Mouse (Mus musculus): ENCODE data around the gene Tmem240. TPM values are rescaled to one million over a fixed set of nuclear protein-coding genes. Genes with fewer than 3 reads are reported as not detected.
"Not testable (repeated sequence)": the region's sequence is repeated elsewhere in the genome, so short reads cannot be mapped to it uniquely, and the experiment has no call there.

Gene Tmem240
- 5.3 and 5.5 TPM in 2 replicates for polyA plus RNA-seq (2016; fragmentation: Nextera tagmentation; extraction: Ambion mirVana)

GRCm38 (mm10) chr4:155734350-155734941 lies at the start of gene Tmem240:
TSS of gene Tmem240 (plus strand) at chr4:155734800.
- H3K27ac ChIP-seq = peak within 1 kb of the TSS; percentile 96
- H3K4me2 ChIP-seq (replicated peaks) = peak within 1 kb of the TSS; percentile 74
- no peaks in the 10 kb centered on the region for H3K27me3 ChIP-seq
- peak within 1 kb of the TSS; percentile 73 for H3K4me3 ChIP-seq
- peak; percentile 95 for ATAC-seq (ENCODE audit: low FRiP score)
- peaks cover 18% of the 10 kb centered on the region for H3K36me3 ChIP-seq
- WGBS = under 1% methylated on average over 23 of the region's 35 CpGs
- H3K4me1 ChIP-seq = peaks cover 34% of the 10 kb centered on the region
- peak within 1 kb of the TSS; percentile 93 for H3K9ac ChIP-seq
- H3K9me3 ChIP-seq (replicated peaks) = no peaks in the 10 kb centered on the region

- H3K4me3 ChIP-seq; H3K9me3 ChIP-seq (replicated peaks); H3K4me1 ChIP-seq; ATAC-seq (ENCODE audit: low FRiP score); H3K27ac ChIP-seq; H3K4me2 ChIP-seq (replicated peaks); H3K36me3 ChIP-seq; H3K9ac ChIP-seq; H3K27me3 ChIP-seq: not testable (repeated sequence)
- 91% methylated on average over 4 of the region's 4 CpGs for WGBS
Measured at GRCm38 (mm10) chr4:155687764-155688163, 46.8 kb upstream of the Tmem240 start.

- H3K4me3 ChIP-seq = no peak overlapping the region
- H3K4me1 ChIP-seq = peaks cover 12% of the 10 kb centered on the region
- H3K27me3 ChIP-seq = peaks cover 14% of the 10 kb centered on the region
- H3K27ac ChIP-seq = no peak overlapping the region
- WGBS = 84% methylated on average over 12 of the region's 12 CpGs
- no peaks in the 10 kb centered on the region for H3K36me3 ChIP-seq
- H3K9me3 ChIP-seq (replicated peaks) = no peaks in the 10 kb centered on the region
- H3K4me2 ChIP-seq (replicated peaks) = no peak overlapping the region
- no peak for ATAC-seq (ENCODE audit: low FRiP score)
- H3K9ac ChIP-seq = no peak overlapping the region
Measured at GRCm38 (mm10) chr4:155690571-155691375, 43.8 kb upstream of the Tmem240 start.

- H3K4me3 ChIP-seq = no peak overlapping the region
- H3K4me2 ChIP-seq (replicated peaks) = no peak overlapping the region
- no peak for ATAC-seq (ENCODE audit: low FRiP score)
- H3K9ac ChIP-seq = no peak overlapping the region
- H3K4me1 ChIP-seq = peaks cover 21% of the 10 kb centered on the region
- 95% methylated on average over 3 of the region's 3 CpGs for WGBS
- peaks cover 23% of the 10 kb centered on the region for H3K27me3 ChIP-seq
- no peak overlapping the region for H3K27ac ChIP-seq
- no peaks in the 10 kb centered on the region for H3K36me3 ChIP-seq
- H3K9me3 ChIP-seq (replicated peaks) = no peaks in the 10 kb centered on the region
Measured at GRCm38 (mm10) chr4:155692421-155692820, 42.2 kb upstream of the Tmem240 start.

- Histone ChIP-seq H3K9me3 (replicated peaks) (no peaks in the 10 kb centered on the region), H3K27ac (peak within 1 kb of the TSS; percentile 89), H3K9ac (peak within 1 kb of the TSS; percentile 84), H3K4me2 (replicated peaks) (peak within 1 kb of the TSS; percentile 89), H3K4me3 (peak within 1 kb of the TSS; percentile 76), H3K36me3 (no peaks in the 10 kb centered on the region), H3K4me1 (peaks cover 21% of the 10 kb centered on the region), H3K27me3 (peaks cover 25% of the 10 kb centered on the region)
- WGBS = under 1% methylated on average over 38 of the region's 47 CpGs
- ATAC-seq (ENCODE audit: low FRiP score) = peak; percentile 85
Measured at GRCm38 (mm10) chr4:155694111-155694481, 40.5 kb upstream of the Tmem240 start, which contains the start of gene Fndc10. TSS of gene Fndc10 (plus strand) at chr4:155694342.

- peak; percentile 76 for ATAC-seq (ENCODE audit: low FRiP score)
- H3K4me3 ChIP-seq = peak overlapping the region; percentile 76
- peak overlapping the region; percentile 84 for H3K9ac ChIP-seq
- no peaks in the 10 kb centered on the region for H3K36me3 ChIP-seq
- H3K4me1 ChIP-seq = peaks cover 21% of the 10 kb centered on the region
- peaks cover 25% of the 10 kb centered on the region for H3K27me3 ChIP-seq
- peak overlapping the region; percentile 89 for H3K4me2 ChIP-seq (replicated peaks)
- H3K27ac ChIP-seq = peak overlapping the region; percentile 89
- H3K9me3 ChIP-seq (replicated peaks) = no peaks in the 10 kb centered on the region
- 1% methylated on average over 90 of the region's 92 CpGs for WGBS
Measured at GRCm38 (mm10) chr4:155694482-155695401, 39.9 kb upstream of the Tmem240 start.

- Histone ChIP-seq H3K4me2 (replicated peaks) (peak overlapping the region; percentile 89), H3K27me3 (peaks cover 25% of the 10 kb centered on the region), H3K4me3 (peak overlapping the region; percentile 76), H3K9me3 (replicated peaks) (no peaks in the 10 kb centered on the region), H3K9ac (peak overlapping the region; percentile 84), H3K4me1 (peaks cover 21% of the 10 kb centered on the region), H3K36me3 (no peaks in the 10 kb centered on the region), H3K27ac (no peak overlapping the region)
- WGBS = 73% methylated on average over 4 of the region's 4 CpGs
- ATAC-seq (ENCODE audit: low FRiP score) = no peak
Measured at GRCm38 (mm10) chr4:155695531-155696062, 39.0 kb upstream of the Tmem240 start.

GRCm38 (mm10) chr4:155696261-155697255 lies 38.0 kb upstream of the Tmem240 start:
- H3K4me2 ChIP-seq (replicated peaks) = peak overlapping the region; percentile 89; the same call in 1 of the 2 replicates
- H3K4me3 ChIP-seq = no peak overlapping the region
- no peak overlapping the region for H3K9ac ChIP-seq
- H3K27ac ChIP-seq = no peak overlapping the region
- no peaks in the 10 kb centered on the region for H3K36me3 ChIP-seq
- H3K9me3 ChIP-seq (replicated peaks) = no peaks in the 10 kb centered on the region
- peaks cover 25% of the 10 kb centered on the region for H3K27me3 ChIP-seq
- peaks cover 21% of the 10 kb centered on the region for H3K4me1 ChIP-seq
- 75% methylated on average over 16 of the region's 16 CpGs for WGBS
- no peak for ATAC-seq (ENCODE audit: low FRiP score)

- Histone ChIP-seq H3K4me3 (no peak overlapping the region), H3K9ac (no peak overlapping the region), H3K4me2 (replicated peaks) (no peak overlapping the region), H3K4me1 (peaks cover 16% of the 10 kb centered on the region), H3K27ac (no peak overlapping the region), H3K9me3 (replicated peaks) (no peaks in the 10 kb centered on the region), H3K27me3 (peaks cover 15% of the 10 kb centered on the region), H3K36me3 (no peaks in the 10 kb centered on the region)
- no peak for ATAC-seq (ENCODE audit: low FRiP score)
Measured at GRCm38 (mm10) chr4:155700425-155700824, 34.2 kb upstream of the Tmem240 start.

- ATAC-seq (ENCODE audit: low FRiP score) = no peak
- Histone ChIP-seq H3K36me3 (no peaks in the 10 kb centered on the region), H3K27ac (no peak overlapping the region), H3K27me3 (no peaks in the 10 kb centered on the region), H3K4me2 (replicated peaks) (no peak overlapping the region), H3K4me3 (no peak overlapping the region), H3K9ac (no peak overlapping the region), H3K4me1 (peaks cover 12% of the 10 kb centered on the region), H3K9me3 (replicated peaks) (no peaks in the 10 kb centered on the region)
- WGBS = 95% methylated on average over 4 of the region's 4 CpGs
Measured at GRCm38 (mm10) chr4:155703425-155703929, 31.1 kb upstream of the Tmem240 start.
